Comparison of ENCODE assay signal across 18 mouse cellular contexts in genomic region chr17:13407621-13408256, GRCm38 (mm10). TPM values are rescaled to one million over a fixed set of nuclear protein-coding genes. Genes with fewer than 3 reads are reported as not detected.
A peak's percentile ranks its signal among the peaks of the same experiment; 100 is the strongest.
DNase-seq lines count a peak whose midpoint lies in the region; ATAC-seq and TF ChIP-seq lines count a peak whose summit lies in the region.
"Not testable (repeated sequence)": the region's sequence is repeated elsewhere in the genome, so short reads cannot be mapped to it uniquely, and the experiment has no call there.
"Had no signal": no experiment of that assay in that cellular context is flagged by ENCODE, and none has a peak within 500 bp of the region (broad histone marks: within the 10 kb centered on the region; RNA-seq: fewer than 3 reads in every experiment).

No protein-coding gene starts in this region.

- peak; percentile 64; the same call in 1 of the 2 replicates for ATAC-seq in embryonic facial prominence, embryonic 15.5 days (ENCODE audit: insufficient number of reproducible peaks, low FRiP score, low TSS enrichment, low read depth)
- peak; percentile 54; the same call in 1 of the 2 replicates for ATAC-seq in heart, embryonic 14.5 days (ENCODE audit: insufficient number of reproducible peaks, insufficient read depth, low FRiP score, low read depth)
- peak; percentile 39; the same call in 1 of the 2 replicates for ATAC-seq in intestine, embryonic 15.5 days
- ATAC-seq in limb, embryonic 15.5 days (ENCODE audit: insufficient number of reproducible peaks, low FRiP score, low TSS enrichment, low read depth), result 0 out of 2 replicates have a peak, but pooled peaks have one; percentile 26
- peak; percentile 83 for ATAC-seq in liver, postnatal 0 days
- peak; percentile 42; the same call in 1 of the 2 replicates for ATAC-seq in midbrain, embryonic 11.5 days (ENCODE audit: low FRiP score)
- peak; percentile 42; the same call in 1 of the 2 replicates for ATAC-seq in stomach, embryonic 14.5 days (ENCODE audit: insufficient number of reproducible peaks, insufficient read depth, low FRiP score, low read depth)

- H3K27ac ChIP-seq in embryonic facial prominence, embryonic 15.5 days (replicated peaks); heart, embryonic 14.5 days (replicated peaks in 1 of 2; ENCODE audit: control insufficient read depth in 1 of 2, insufficient read depth in 1 of 2, low read depth in 2 of 2, low read length in 2 of 2); intestine, embryonic 15.5 days; limb, embryonic 15.5 days; liver, postnatal 0 days (ENCODE audit: low read depth); midbrain, embryonic 11.5 days (ENCODE audit: low read depth, low read length); stomach, embryonic 14.5 days (ENCODE audit: low read length): not testable (repeated sequence)

- not testable (repeated sequence) for H3K36me3 ChIP-seq in embryonic facial prominence, embryonic 15.5 days; heart, embryonic 14.5 days (ENCODE audit: control insufficient read depth, insufficient read depth, low read length); intestine, embryonic 15.5 days; limb, embryonic 15.5 days; liver, postnatal 0 days (replicated peaks; ENCODE audit: insufficient read depth, low read length); midbrain, embryonic 11.5 days (ENCODE audit: control insufficient read depth, insufficient read depth, low read length); stomach, embryonic 14.5 days (ENCODE audit: control insufficient read depth, insufficient read depth, low read length)

- WGBS in embryonic facial prominence, embryonic 15.5 days, result 90% methylated on average over 3 of the region's 4 CpGs
- WGBS in heart, embryonic 14.5 days, result 89% methylated on average over 3 of the region's 4 CpGs
- 93% methylated on average over 3 of the region's 4 CpGs for WGBS in intestine, embryonic 15.5 days
- WGBS in limb, embryonic 15.5 days, result 90% methylated on average over 3 of the region's 4 CpGs
- 87% methylated on average over 3 of the region's 4 CpGs for WGBS in liver, postnatal 0 days (ENCODE audit: insufficient replicate concordance)
- WGBS in midbrain, embryonic 11.5 days, result 89% methylated on average over 3 of the region's 4 CpGs
- 96% methylated on average over 3 of the region's 4 CpGs for whole genome bisulfite sequencing in stomach, embryonic 14.5 days

- not testable (repeated sequence) for DNase-seq in liver, postnatal 0 days; midbrain, embryonic 11.5 days (ENCODE audit: low spot score, missing footprints)

- not testable (repeated sequence) for H3K4me3 ChIP-seq in embryonic facial prominence, embryonic 15.5 days (replicated peaks); heart, embryonic 14.5 days (ENCODE audit: control insufficient read depth in 1 of 2, insufficient read depth in 1 of 2, low read depth in 1 of 2, low read length in 2 of 2); intestine, embryonic 15.5 days (replicated peaks); limb, embryonic 15.5 days; liver, postnatal 0 days (ENCODE audit: low read depth, low read length); midbrain, embryonic 11.5 days (ENCODE audit: low read depth, low read length); stomach, embryonic 14.5 days (ENCODE audit: low read depth, low read length)

- H3K9ac ChIP-seq in embryonic facial prominence, embryonic 15.5 days; heart, embryonic 14.5 days (ENCODE audit: low read length); intestine, embryonic 15.5 days; limb, embryonic 15.5 days; liver, postnatal 0 days (replicated peaks); midbrain, embryonic 11.5 days (ENCODE audit: low read length); stomach, embryonic 14.5 days (replicated peaks; ENCODE audit: low read depth, low read length): not testable (repeated sequence)

- H3K4me1 ChIP-seq in embryonic facial prominence, embryonic 15.5 days; heart, embryonic 14.5 days (ENCODE audit: control insufficient read depth in 2 of 2, insufficient read depth in 2 of 2, low read length in 2 of 2); intestine, embryonic 15.5 days (replicated peaks); limb, embryonic 15.5 days; liver, postnatal 0 days (ENCODE audit: insufficient read depth); midbrain, embryonic 11.5 days (ENCODE audit: control insufficient read depth, insufficient read depth, low read length); stomach, embryonic 14.5 days (ENCODE audit: control insufficient read depth, insufficient read depth, low read length): not testable (repeated sequence)

- TF ChIP-seq EP300 in liver, postnatal 0 days (IDR thresholded peaks at IDR 0.05; ENCODE audit: low read depth), result not testable (repeated sequence)

- H3K27me3 ChIP-seq in embryonic facial prominence, embryonic 15.5 days; heart, embryonic 14.5 days (ENCODE audit: control insufficient read depth, insufficient read depth, low read length); intestine, embryonic 15.5 days (replicated peaks); limb, embryonic 15.5 days; liver, postnatal 0 days (ENCODE audit: insufficient read depth, low read length); midbrain, embryonic 11.5 days (ENCODE audit: control insufficient read depth, insufficient read depth, low read length); stomach, embryonic 14.5 days (ENCODE audit: control insufficient read depth, insufficient read depth, low read length): not testable (repeated sequence)

- not testable (repeated sequence) for TF ChIP-seq CTCF in liver, postnatal 0 days (IDR thresholded peaks at IDR 0.05; ENCODE audit: low read depth)

- not testable (repeated sequence) for H3K9me3 ChIP-seq in embryonic facial prominence, embryonic 15.5 days (replicated peaks); heart, embryonic 14.5 days (ENCODE audit: control insufficient read depth, low read length); intestine, embryonic 15.5 days; limb, embryonic 15.5 days; liver, postnatal 0 days (ENCODE audit: low read length); midbrain, embryonic 11.5 days (ENCODE audit: control insufficient read depth, low read length); stomach, embryonic 14.5 days (ENCODE audit: control insufficient read depth, low read depth, low read length)

- not testable (repeated sequence) for H3K4me2 ChIP-seq in embryonic facial prominence, embryonic 15.5 days (replicated peaks); heart, embryonic 14.5 days (ENCODE audit: low read length); intestine, embryonic 15.5 days (replicated peaks); limb, embryonic 15.5 days; liver, postnatal 0 days (ENCODE audit: low read depth, low read length); midbrain, embryonic 11.5 days; stomach, embryonic 14.5 days (replicated peaks; ENCODE audit: low read depth, low read length)

RNA-seq across cellular contexts. Expression of gene Tcp10c, which starts 53.4 kb away (rescaled TPM):
- polyA plus RNA-seq in embryonic facial prominence, embryonic 15.5 days (2015; fragmentation: Nextera tagmentation; extraction: Ambion mirVana), result not detected in 2 replicates
- not detected in 2 replicates for polyA plus RNA-seq in heart, embryonic 14.5 days (2014; fragmentation: Nextera tagmentation; extraction: Ambion mirVana)
- not detected in 2 replicates for polyA plus RNA-seq in intestine, embryonic 15.5 days (2015; fragmentation: Nextera tagmentation; extraction: Ambion mirVana)
- polyA plus RNA-seq in limb, embryonic 15.5 days (2015; fragmentation: Nextera tagmentation; extraction: Ambion mirVana), result not detected in 2 replicates
- not detected in 2 replicates for polyA plus RNA-seq in liver, postnatal 0 days (2015; fragmentation: Nextera tagmentation; extraction: Ambion mirVana)
- not detected in 2 replicates for polyA plus RNA-seq in midbrain, embryonic 11.5 days (2014; fragmentation: Nextera tagmentation; extraction: Ambion mirVana)
- polyA plus RNA-seq in stomach, embryonic 14.5 days (2014; fragmentation: Nextera tagmentation; extraction: Ambion mirVana), result not detected in 2 replicates
- polyA plus RNA-seq: erythroblast, embryonic 14.5 days; forebrain, embryonic 14.5 days; frontal cortex, adult 2 months; G1E; hindbrain, embryonic 10.5 days; inflammation-experienced regulatory T-cells, adult 6 months; kidney, embryonic 14.5 days; large intestine, adult 2 months; limb, embryonic 13.5 days; lung, adult 2 months; midbrain, embryonic 10.5 days had no signal

Comparison
In these comparisons a context has a peak if more than half of its experiments do, and no peak if none do; other contexts are left out.
1. ATAC-seq: peak in every context shown above with its lines; median percentile 83 in liver, postnatal 0 days; 64 in embryonic facial prominence, embryonic 15.5 days; 54 in heart, embryonic 14.5 days; 42 in midbrain, embryonic 11.5 days; 42 in stomach, embryonic 14.5 days; 39 in intestine, embryonic 15.5 days; 26 in limb, embryonic 15.5 days.